Mouse (Mus musculus) thymus, postnatal 14 days (tissue): ENCODE measurements around the gene Gnai2.
A peak's percentile ranks its signal among the peaks of the same experiment; 100 is the strongest.

Experiments
- DNase-seq: peaks from one replicate; pipeline ENCODE4 v3.0.0; 2021

Gnai2 gene

DNA sequence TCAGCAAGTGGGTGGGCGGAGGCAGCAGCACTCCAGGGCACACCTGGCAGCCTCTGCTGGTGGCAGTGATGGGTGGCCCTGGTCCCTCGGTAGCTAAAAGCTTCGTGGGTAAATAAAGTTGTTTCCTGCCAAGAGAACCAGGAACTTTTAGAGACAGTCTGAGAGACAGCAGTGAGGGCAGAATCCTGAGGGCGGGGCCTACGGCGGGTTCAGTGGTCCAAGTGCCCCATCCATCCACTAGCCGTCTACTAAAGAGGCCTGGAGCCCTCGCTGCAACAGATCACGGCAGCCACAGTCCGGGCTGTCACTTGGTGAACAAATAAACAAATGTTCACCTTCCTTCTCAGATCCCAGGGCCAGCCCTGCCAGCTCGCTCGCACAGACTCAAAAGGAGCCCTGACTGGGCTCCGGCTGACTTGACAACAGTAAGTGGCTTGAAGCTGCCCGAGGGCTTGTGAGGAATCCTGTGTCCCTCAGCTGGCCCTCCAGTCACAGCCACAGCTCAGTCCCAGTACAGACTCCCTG, 5.2 kb downstream of the Gnai2 start:
- DNase-seq, result peak; percentile 78

DNA sequence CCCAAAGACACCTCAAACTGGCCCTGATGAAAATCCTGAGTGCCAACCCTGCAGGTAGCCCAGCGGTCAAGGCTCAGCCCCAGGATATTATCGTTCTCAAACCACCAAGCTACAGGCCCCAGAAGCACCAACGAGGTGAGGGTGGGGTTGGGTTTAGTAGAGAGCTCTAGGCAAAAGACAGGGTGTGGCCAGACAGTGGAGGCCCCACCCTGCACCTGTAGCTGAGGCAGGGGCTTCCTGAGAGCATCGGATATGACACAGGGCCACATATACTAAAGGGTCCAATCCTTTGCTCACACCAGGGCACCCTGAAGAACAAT, 5.8 kb downstream of the Gnai2 start:
- DNase-seq, result peak; percentile 55

DNA sequence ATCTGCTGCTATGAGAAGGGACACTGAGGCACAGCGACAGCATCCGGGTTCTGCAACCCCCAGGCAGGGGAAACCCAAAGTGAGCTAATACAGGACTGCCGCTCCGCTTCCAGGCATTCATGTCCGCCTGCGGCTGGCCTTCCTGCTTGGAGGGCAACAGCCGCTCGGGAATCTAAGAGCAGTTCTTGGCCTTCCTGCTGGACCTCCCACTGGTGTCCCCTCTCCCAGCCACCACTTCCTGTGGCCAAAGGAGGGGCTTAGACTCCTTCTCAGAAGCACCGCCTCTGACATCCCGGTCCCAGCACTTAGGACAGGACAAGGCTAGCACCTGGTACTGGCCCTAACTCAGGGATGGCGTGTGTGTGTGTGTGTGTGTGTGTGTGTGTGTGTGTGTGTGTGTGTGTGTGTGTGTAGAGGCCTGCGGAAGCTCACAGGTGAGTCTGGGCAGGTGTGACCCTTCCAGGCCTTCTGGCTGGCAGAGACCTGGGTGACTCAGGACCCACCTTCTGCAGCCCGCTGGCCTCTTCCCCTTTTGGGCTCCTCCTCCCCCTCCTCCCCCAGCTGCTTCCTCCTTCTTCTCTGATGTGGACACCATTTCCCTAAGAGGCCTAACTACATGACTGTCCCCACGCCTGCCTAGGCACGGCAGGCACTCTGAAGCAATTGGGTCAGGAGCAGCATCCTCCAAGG, 6.3 kb downstream of the Gnai2 start:
- no peak for DNase-seq

DNA sequence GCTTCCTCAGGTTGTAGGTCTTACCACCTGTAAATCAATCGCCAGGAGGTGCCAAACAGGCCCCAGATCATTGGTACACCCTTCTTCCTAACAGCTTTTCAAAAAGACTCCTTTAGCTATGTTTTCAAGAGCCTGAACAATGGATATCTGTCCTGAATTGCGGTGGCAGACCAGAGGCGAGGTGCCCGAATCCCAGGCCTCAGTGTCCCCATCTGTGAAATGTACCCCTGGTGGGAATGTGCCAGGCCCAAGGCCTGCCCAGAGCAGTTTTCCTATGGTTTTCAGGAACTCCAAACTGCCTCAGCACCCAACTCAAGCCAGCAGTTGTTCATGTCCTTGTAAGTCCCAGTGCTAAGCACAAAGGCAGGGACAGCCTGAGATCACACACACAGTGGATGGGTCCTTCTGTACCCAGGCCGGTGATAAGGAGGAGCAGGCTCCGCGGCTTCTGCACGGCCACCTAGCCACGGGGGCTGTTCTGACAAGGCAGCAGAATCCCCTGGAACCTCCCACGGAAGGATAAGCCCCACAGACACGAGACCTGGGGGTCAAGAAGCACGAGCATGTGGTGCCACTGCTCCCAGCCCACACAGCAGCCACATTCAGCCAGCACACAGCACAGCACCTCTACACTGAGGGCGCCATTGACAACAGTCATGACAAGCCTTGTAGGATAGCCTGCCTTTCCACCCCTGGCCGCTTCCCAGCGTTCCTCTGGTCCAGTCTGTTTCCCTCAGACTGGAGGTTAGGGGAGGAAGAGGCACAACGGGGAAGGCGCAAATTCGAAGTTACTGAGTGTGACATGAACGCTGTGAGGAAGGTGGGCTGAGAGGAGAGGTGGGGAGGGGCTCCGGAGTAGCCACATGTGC, 7.5 kb downstream of the Gnai2 start:
- DNase-seq, result no peak

DNA sequence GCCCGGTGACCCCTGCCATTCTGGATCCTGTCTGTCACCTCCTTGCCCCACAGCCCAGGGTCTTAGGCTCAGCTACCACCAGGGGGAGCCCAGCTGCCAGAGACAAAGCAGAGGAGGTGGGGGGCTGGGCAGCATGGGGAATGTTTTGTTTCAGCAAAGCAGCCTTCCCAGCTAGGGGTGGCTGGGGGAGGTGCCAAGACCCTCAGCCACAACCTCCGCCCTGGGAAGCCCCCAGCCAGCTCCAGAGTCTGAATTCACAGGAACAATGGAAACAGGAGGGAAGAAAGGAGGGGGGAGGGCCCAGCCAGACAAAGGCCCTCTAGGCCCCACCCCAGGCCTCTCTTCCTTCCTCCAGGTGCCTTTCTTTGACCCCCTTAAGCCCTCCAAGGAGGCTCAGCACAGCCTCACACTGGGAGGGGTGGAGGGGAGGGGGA, 8.3 kb downstream of the Gnai2 start:
- DNase-seq, result peak; percentile 96

DNA sequence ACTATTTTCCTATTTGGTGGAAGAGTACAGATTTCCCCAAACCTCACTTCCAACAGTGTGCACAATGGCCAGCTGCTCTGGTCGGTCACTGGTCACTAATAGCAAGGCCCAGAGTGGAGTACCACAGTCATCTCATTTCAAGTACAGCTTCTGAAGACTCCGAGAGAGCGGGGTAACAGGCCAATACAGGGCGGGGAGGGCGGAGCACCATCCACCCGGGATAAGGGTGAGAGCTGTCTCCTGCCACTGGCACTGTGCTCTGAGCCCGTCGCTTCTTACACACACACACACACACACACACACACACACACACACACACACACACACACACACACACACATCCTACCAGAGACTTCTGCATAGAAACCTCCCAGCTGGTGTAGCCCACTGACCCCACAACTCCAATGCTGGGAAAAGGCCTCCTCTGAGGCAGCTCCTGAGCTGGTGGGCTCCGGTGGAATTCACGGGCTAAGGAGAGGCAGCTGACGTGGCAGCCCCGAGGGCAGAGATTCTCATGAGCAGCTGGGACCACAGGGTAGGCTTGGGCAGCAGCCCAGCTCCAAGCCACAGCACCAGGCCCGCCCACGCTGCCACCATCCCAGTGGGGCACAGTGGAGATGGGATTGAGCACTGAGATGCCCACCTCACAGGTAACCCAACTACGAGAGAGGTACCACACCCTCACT, 8.9 kb downstream of the Gnai2 start:
- DNase-seq, result no peak

DNA sequence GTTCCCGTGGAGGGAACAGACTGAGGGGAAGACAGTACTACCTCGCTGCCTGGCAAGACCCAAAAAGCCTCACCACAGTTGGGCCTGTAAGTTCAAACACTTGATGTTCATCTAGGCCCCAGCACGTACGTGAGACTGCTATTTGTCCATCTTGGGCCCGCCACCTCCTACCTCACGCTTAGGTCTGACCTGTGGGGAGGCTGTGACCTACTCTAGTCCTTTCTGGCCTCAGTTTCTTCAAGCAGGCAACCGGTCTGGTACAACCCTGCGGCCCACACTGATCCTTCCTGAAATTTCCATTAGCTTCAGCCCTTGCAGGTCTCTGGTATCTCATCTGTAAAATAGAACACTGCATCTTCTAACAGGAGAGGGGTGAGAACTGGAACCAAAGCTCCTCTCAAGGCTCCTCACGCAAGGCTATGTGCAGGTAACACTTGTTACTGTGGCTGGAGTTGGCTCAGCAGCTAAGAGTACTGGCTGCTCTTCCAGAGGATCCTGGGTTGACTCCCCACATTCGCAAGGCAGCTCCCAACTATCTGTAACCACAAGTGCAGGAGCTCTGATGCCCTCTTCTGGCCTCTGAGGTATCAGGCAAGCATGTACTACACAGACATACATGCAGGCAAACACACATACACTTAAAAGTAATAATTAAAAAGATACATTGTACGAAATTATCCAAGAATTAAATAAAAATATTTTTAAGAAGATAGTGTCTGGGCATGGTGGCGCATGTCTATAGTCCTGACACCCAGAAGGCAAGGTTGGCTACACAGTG, 9.6 kb downstream of the Gnai2 start:
- DNase-seq, result peak; percentile 56

DNA sequence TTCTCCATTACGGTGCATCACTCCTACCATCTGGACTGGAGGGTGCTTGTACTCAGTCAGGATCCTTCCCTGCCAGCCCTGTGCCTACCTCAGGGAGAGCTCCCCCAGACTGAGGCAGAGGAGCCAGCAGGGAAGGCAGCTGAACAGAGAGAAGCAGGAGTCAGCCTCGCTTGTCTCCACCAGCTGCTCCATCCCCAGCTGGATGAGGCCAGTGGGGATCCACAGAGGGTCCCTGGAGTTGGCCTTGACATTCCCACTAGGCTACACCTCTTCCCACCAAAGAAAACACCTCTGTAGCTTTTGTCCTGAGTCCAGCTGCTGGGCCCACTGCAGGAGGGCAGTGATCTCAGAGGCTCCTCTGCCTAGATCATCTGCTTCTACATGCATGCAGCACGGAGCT, 10.2 kb downstream of the Gnai2 start:
- no peak for DNase-seq

DNA sequence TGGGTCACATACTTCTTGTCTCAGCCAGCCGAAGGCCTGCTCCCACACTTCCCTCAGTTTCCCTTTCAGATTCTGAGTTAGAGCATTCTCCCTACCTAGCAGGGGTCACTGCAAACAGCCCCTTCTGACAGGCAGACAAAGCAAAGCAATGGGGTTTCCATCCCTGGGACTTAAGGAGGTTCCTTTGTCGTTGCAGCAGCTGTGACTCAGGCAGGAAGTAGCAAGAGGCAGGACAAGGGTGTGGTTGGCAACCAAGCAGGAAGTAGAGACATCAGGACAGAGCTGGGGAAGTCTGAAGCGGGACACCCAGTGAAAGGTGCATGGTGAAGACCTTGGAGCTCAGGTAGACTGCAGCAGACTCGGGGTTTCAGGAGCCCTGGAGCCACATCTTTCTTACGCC, 10.6 kb downstream of the Gnai2 start:
- DNase-seq, result peak; percentile 75

DNA sequence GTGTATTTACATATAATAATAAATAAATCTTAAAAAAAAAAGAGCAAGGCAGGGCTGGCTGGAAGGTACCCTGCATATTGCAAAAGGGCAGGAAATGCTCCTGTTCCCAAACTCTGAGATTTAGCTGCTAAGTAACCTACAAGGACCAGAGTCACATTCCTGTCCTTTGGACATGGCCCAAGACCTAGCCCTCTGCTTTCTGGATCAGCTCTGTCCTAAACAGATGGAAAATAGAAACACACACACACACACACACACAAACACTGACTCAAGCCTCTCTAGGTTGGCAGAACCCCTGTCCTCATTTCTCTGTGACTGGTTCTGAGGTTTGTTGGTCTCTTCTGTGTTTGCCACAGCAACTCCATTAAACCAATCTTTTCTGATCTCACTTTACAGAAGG, 14.2 kb downstream of the Gnai2 start:
- no peak for DNase-seq

DNA sequence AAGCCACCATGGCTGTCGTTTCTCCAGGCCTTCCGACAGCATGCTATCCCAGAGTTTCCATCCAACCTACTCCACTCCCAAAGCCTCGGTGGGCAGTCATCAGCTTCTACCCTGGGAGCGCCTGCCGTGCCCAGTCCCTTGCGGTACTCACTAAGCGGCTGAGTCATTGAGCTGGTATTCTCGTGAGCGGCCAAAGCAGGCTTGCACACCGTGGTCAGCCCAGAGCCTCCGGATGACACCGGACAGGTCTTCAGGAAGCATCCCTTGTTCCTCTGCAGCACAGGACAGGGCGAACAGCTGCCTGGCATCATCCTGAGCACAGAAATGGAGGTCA, 15.7 kb downstream of the Gnai2 start:
- DNase-seq, result no peak

DNA sequence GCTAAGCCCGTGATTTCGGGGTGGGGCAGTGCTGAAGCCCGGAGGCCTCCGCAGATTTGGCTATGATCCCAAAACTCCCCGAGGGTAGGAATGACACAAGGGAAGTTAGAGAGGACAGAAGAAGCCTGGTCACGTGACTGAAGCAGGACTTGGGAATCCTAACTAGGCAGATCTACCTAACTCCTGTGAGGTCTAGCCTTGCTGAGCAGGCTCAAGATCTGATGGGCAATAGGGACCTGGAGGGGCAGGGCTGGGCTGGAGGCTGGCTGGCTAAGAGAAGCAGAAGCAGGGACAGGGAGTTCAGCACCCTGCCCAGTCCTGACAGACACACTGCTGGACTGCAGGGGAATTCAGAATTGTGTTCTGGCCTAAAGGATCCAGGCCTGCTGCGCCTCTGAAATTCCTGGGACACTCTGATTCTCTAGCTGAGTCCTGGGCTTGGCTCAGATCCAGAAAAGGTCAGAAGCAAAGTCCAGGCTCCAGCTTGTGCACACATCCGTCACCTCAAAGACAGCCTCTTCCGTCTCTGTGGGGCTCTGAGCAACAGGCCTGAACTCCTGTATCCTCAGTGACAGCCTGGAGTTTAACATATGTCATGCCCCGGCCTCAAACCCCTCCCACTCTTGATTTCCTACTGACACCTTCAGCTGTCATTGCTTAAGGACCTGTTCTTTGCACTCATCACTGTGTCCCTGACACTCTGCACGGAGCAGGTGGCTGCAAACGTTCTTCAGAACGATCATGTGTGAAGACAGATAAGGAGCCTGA, 16.2 kb downstream of the Gnai2 start:
- DNase-seq, result no peak

DNA sequence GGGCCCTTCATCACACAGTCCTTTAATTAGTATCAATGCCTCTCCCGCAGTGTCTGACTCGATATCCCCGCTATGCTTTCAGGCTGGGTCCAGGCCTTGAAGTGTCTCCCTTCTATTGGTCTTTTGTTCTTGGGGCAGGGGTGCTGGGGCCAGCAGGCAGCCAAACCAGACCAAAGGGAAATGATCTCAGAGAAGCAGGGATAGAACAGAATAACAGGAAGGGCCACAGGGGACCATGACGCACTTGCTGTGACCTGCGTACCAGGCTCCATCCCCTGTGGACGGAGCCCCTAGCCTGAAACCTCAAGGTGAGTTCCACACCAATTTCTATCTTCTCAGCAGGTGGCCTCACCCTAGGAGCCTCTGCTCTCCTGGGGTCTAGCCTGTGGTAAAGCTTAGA, 17.1 kb downstream of the Gnai2 start:
- DNase-seq, result no peak

DNA sequence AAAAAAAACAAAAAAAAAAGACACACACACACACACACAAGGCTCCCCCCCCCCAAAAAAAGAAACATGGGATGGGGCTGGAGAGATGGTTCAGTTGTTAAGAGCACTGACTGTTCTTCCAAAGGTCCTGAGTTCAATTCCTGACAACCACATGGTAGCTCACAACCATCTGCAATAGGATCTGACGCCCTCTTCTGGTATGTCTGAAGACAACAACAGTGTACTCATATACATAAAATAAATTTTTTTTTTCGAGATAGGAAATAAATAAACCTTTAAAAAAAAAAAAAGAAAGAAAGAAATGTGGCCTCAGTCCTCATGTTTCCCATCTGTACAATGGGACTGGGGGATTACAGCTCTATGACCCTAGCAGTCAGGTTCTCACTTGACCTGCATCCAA, 17.7 kb downstream of the Gnai2 start:
- no peak for DNase-seq

DNA sequence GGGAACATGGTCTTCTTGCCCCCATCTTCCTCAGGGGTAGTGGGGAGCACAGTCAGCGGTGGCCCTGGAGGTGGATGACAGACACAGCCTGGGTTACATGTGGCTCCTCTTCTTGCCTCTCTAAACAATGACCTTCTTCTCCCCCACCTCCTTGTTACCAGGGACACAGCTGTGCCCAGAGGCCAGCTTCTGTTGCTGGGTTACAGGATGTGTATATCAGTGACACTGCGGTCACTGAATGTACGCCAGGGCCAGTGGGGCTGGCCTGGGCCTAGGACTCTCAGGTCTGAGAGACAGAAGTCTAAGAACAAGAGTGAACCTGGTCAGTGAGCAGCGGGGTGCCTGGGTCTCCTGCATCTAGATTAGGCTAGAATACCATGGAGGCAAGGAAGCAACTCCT, 20.1 kb downstream of the Gnai2 start:
- DNase-seq, result no peak

DNA sequence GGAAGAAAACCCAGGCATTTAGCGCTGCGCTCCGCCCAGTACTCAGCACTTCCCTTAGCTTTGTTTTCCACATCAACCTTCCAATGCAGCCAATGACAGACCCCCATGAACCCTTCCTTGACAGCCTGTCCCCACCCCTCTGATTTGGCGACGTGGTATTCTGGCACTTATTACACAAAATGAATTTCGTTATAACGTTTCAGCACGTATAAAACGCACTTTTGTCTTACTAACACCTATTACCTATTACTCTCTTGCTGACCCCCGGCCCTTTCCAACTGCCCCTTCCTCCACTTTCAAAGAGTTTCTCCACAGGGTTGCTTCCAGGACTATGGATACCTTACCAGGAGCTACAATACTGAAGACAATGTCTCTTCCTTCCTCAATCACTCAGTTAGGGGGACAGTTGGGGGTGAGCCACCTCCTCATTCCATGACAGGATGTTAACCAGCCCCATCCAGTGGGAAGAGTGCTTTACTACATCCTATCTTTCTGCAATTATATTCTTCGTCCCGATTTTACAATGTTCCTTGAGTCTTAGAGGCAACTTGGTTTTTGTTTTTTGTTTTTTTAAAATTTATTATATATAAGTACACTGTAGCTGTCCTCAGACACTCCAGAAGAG, 22.1 kb downstream of the Gnai2 start:
- DNase-seq, result no peak

DNA sequence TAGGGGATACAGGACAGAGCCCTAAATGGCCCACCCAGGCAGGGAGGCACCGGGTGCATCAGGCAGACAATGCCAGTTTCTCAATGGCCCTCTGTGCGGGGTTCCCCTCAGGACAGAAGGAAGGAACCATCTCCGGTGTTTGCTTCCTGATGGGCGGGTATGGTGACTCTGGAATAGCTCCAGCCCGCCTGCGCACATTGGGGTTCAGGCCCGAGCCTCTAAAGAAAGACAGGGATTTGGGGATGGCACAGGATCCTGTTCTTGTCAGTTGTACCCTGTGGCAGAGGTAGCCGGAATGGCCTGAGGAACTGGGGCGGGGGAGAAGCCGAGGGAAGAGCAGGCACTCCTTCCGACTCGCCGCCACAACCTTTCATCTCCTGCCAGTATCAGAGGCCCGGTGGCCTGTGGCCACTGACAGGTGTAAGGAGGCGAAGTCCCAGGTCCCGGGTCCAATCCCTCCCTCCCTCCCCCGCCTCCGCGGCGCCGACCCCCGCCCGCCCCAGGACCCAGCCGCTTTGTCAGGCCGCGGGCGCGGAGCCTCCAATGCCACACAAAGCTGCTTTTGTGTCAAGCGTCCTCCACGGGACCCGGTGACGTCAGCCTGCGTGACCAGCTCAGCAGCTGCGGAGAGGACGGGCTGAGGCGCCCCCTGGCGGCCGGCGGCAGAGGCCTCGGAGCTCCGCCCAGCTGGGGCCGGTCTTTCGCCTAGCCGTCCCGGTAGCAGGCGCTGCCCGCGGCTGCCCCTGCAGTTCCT, 22.8 kb downstream of the Gnai2 start:
- DNase-seq, result peak; percentile 98

DNA sequence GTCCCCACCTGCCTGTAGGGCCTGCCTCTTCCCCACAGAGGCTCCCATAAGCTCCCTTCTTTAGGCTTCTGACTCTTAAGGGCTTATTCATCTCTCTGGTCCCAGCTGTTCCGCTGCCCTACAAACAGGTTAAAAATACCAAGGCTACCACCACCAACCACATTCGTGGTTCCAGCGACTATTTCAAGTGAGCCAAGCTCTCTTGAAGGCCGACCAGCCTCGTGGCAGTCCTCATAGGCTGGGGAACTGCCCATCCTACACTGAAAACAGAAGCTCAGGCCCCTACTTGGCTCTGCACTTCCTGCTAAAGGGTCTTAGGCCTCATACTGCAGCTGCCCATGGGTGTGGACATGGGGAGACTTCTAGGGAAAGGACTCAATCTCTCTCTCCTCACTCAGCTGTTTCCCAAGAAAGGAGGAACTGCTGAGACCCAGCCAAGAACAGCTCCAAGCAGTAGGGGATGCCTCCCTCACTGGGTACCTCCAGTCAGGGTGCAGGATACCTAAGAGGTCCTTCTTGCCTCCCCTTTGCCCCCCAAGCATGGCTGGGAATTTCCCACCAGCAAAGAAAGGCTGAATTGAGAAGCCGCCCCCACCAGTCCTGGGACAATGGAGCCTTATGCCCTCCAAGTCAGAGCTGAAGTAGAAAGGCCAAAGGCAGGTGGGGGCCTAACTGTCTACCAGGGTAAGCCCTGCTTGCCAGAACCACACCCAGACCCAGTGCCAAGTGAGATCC, 23.5 kb downstream of the Gnai2 start:
- DNase-seq, result no peak

DNA sequence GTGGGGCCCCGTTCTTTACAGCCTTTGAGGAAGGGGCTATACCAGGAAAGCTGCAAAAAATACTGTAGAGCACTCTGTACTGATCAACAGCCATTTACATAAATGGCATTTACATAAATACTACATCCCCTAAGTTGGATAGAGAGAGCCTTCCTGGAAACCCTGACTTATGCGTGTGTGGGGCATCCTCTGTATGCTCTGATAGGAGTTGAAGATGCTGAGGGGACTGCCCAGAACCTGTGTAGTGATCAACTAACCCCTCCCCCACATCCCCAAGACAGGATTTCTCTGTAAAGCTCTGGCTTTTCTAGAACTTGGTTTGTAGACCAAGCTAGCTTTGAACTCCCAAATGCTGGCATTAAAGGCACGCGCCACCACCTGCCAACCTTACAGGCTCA, 25.7 kb downstream of the Gnai2 start:
- DNase-seq, result no peak

DNA sequence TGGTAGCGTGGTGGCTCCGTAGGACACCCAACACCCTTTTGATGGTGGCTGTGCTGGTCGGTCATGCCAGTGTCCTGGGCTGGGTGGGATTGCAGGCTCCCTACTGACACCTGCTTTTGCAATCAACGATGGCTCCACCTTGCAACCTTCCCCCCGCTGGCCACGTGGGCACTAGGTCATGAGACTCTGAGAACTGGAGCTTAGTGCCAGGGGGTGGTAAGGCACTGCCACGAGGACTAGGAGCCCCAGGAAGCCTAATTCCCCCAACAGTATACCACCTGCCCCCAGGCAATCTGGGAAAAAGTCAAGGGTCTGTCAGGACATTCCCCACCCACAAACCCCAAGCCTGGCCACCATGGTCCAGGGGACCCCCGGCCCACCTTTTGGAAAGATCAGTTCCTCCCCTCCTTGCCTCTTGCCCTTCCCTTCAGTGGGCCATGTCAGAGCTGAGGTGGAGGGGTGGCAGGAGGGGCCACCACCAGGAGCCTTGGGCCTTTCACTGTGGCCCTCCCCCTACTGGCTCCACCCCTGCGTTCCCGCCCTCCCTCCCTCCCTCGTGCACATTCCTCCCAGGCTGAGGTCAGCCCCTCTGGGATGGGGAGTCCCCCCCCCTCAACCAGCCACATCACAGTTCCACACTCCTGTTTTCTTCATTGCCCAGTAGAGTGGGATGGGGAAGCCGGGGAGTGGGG, 26.3 kb downstream of the Gnai2 start, which contains the start of gene Sema3b:
TSS of gene Sema3b (minus strand) at position 489 of the 692 bp plus-strand sequence.
- DNase-seq, result no peak
